Mouse (Mus musculus): ENCODE measurements around the gene Cox17. TPM values are rescaled to one million over a fixed set of nuclear protein-coding genes. Genes with fewer than 3 reads are reported as not detected.

Cox17 gene
- total RNA-seq, 1 experiment from 2014 or later = 474 TPM

GRCm38 (mm10) chr16:38370633-38371374 lies 24.0 kb downstream of the Cox17 start:
- peak; percentile 58 for DNase-seq

- no peak for DNase-seq
Measured at GRCm38 (mm10) chr16:38371705-38372296, 25.0 kb downstream of the Cox17 start.

DNA sequence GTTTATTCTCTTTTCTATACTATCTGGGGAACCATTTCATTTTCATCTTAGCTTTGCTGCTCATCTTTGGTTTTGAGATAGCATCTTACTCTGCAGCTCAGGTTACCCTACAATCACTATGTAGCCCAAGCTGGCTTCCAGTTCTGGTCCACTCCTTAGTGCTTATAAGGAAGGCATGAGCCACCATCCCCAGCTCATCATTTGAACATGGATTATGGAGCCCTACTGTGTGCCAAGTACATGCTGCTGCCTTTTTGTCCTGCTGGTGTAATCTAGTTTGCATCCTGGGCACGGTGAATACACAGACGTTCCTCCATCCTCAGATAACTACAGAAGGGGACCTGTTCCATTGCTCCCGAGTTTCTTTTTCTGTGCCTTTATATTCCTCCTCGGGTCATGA lies 26.1 kb downstream of the Cox17 start:
- no peak for DNase-seq

DNA sequence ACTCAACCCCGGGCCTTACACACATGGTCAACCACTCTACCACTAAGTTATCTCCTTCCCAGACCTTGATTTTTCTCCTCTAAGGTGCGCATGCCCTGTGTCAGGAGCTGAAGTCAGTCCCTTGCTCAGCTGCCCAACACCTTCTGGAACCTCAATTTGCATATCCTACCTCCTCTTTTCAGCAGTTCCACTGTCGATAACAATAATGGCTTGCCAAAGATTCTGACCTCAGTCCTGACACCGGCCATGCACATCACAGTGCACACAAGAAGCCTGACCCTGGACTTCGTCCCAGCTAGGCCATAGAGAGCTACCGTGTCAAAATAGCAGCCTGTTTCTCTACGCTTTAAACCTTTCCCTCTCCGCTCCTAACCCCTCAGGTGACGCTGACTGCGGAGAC lies 26.6 kb downstream of the Cox17 start:
- no peak for DNase-seq

- no peak for DNase-seq
Measured at GRCm38 (mm10) chr16:38373941-38374340, 27.1 kb downstream of the Cox17 start.

- DNase-seq = no peak
Measured at GRCm38 (mm10) chr16:38374379-38375140, 27.8 kb downstream of the Cox17 start.

GRCm38 (mm10) chr16:38375182-38375581 lies 28.4 kb downstream of the Cox17 start:
- no peak for DNase-seq

DNA sequence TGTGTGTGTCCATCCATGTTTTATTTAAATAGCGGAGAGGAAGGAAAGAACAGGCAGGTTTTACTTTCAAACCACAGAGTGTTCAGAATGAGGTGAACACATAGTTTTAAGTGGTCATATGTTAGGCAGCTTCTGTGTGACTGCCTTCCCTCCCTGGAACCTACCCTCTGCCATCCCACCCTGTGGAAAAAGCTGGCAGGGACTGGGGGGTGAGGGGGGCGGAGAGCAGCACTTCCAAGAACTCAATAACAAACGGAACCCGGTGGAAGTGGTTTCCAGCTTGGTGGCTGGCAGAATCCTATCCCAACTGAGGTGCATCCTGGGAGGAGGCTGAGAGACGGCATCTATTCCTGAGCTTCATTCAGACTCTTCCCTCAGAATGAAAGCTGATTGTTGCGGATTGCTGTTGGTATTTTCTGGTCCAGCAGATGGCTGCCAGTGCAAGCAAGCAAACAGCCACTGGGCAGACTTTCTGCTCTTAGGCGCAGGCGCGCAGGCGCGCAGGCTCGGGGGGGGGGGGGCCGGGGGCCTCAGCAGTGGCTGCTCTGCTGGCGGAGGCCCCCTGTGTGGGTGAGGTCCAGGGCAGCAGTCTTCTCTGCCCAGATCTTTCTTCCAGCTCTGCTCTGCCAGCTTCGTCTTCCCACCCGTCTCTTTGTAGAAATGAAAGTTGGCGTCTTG lies 29.5 kb downstream of the Cox17 start:
- DNase-seq = peak; percentile 79

- DNase-seq = peak; percentile 38
Measured at GRCm38 (mm10) chr16:38376841-38377249, 30.1 kb downstream of the Cox17 start.

GRCm38 (mm10) chr16:38377546-38377945 lies 30.8 kb downstream of the Cox17 start:
- no peak for DNase-seq

DNA sequence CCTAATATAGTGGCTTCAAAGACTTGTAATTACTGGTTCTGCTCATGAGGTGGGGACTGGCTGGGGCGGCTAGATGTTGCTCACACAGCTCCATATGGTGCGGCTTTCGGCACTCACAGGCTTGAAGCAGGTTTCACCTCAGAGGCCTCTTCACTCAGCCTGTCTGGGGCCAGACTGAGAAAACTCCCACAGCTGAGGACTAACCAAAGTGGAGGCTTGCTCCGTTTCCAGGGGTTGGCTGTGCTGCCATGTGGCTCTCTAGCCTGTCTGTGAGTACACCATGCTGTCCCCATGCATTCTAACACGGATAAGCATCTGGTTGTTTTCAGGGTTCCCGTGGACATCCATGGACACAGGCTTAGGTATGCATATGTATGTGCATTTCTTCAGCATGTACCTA lies 31.8 kb downstream of the Cox17 start:
- no peak for DNase-seq

- no peak for DNase-seq
Measured at GRCm38 (mm10) chr16:38379088-38379487, 32.3 kb downstream of the Cox17 start.

DNA sequence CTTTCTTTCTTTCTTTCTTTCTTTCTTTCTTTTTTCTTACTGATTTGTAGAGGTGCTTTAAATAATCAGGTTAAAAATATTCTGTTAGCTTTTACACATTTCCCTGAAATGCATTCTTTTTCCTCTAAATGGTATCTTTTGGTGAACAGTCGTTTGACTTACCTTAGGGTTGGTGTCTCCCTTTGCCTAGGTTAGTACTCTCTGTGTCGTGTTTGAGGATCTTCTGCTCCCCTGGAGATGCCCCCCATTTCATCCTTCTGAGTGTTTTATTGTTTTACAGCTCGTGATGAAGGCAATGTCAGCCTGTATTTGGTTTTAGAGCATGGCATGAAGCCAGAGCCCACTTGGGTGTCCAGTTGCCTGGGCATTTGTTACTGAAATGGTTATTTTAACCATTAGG lies 32.7 kb downstream of the Cox17 start:
- DNase-seq = no peak

GRCm38 (mm10) chr16:38379926-38380325 lies 33.1 kb downstream of the Cox17 start:
- no peak for DNase-seq

GRCm38 (mm10) chr16:38383683-38384082 lies 36.9 kb downstream of the Cox17 start:
- no peak for DNase-seq

DNA sequence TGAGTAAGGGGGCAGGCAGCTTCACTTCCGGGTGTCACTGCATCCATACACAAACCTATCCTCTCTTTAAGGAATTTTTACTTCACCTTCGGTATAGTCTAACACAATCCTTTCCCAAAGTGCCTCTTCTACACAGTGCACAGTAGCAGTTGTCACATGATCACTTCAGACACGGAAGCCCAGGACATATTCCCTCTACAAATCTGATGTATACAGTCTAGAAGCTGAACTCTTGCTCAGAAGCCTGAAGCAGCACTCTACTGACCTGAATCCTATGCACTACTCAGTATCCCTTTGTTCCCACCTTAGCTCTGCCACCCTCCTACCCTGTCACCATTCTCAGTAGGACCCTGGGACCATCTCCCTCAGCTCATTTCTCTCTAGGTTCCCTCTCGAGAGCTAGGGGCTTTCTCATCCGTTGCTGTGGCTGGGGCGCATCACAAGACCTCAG lies 38.4 kb downstream of the Cox17 start:
- no peak for DNase-seq

DNA sequence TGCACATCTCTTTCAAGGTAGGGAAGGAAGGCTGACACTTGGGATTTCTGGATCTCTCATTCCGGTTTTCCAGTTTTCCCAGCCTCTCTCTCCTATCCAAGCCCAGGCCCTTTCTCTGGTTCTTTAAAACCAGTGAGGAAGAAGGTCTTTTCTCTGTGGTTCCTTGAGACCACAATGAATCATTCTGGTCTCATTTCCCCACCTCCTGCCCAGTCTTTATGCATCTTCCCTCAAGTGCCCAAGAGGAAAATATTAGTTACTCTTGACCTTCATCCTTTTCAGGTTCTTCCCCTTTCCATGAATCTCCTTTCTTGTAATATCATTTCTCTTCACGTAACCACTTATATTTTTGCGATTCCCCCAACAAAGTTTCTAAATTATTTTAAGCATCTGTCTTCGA lies 38.9 kb downstream of the Cox17 start:
- DNase-seq = no peak

DNA sequence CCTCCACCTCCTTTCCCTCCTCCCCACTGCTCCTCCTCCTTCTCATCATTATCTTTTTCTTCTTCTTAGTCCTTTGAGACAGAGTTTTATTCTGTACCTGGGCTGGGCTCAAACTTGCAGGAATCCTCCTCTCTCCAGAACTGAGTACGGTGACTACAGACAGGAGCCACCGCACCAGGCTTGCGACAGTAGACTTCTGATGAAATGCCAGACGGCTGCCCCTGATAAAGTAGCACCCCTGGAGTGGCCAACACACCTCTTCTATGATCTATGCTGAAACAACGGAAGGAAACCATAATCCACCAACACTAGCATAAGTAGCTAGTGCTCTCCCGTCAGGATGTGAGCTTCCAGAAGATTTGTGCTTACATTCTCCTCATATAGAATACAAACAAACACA lies 40.6 kb downstream of the Cox17 start:
- no peak for DNase-seq

GRCm38 (mm10) chr16:38388757-38389156 lies 42.0 kb downstream of the Cox17 start:
- no peak for DNase-seq

- no peak for DNase-seq
Measured at GRCm38 (mm10) chr16:38389284-38389893, 42.6 kb downstream of the Cox17 start.

DNA sequence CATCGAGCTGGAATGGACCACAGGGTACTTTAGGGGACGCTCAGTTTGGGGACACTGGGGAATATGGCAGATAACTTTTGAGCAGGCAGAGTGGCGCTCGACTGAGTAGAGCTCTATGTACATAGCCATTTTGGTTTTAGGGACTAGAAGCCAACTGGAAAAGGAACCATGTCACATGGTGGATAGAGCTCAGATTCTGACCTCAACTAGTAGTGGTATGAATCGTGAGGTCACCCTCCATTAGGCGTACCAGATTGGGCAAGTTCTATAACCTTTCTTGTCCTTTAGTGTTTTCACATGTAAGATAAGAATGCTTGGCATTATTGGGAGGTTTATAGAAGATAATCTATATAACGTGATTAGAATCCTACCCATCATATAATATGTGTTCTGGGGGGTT lies 43.5 kb downstream of the Cox17 start:
- DNase-seq = no peak

Measured in adrenal gland, postnatal 14 days (tissue).